Mouse (Mus musculus): ENCODE results near the gene Rsad2.
"Not testable (repeated sequence)": the region's sequence is repeated elsewhere in the genome, so short reads cannot be mapped to it uniquely, and the experiment has no call there.

Rsad2 gene

GRCm38 (mm10) chr12:26444511-26444910 lies 11.7 kb downstream of the Rsad2 start:
- DNase-seq: no peak

- DNase-seq: no peak
Observed at GRCm38 (mm10) chr12:26444054-26444453, 12.2 kb downstream of the Rsad2 start.

GRCm38 (mm10) chr12:26439366-26439765 lies 16.9 kb downstream of the Rsad2 start:
- no peak for DNase-seq

- no peak for DNase-seq
Observed at GRCm38 (mm10) chr12:26437950-26438349, 18.3 kb downstream of the Rsad2 start.

GRCm38 (mm10) chr12:26436334-26436733 lies 19.9 kb downstream of the Rsad2 start:
- no peak for DNase-seq

GRCm38 (mm10) chr12:26428771-26429170 lies 27.5 kb downstream of the Rsad2 start:
- not testable (repeated sequence) for DNase-seq

- DNase-seq: no peak
Observed at GRCm38 (mm10) chr12:26424841-26425240, 31.4 kb downstream of the Rsad2 start.

- no peak for DNase-seq
Observed at GRCm38 (mm10) chr12:26418322-26418721, 37.9 kb downstream of the Rsad2 start.

GRCm38 (mm10) chr12:26416636-26417295 lies 39.5 kb downstream of the Rsad2 start:
- DNase-seq: no peak

- peak; percentile 69 for DNase-seq
Observed at GRCm38 (mm10) chr12:26415104-26415771, 41.0 kb downstream of the Rsad2 start, which contains the start of gene Rnf144a. TSS of gene Rnf144a (minus strand) at chr12:26415254.

- peak; percentile 23 to 27 for DNase-seq
Observed at GRCm38 (mm10) chr12:26414451-26415103, 41.7 kb downstream of the Rsad2 start.

- DNase-seq: no peak
Observed at GRCm38 (mm10) chr12:26413961-26414411, 42.3 kb downstream of the Rsad2 start.

- no peak for DNase-seq
Observed at GRCm38 (mm10) chr12:26412802-26413201, 43.5 kb downstream of the Rsad2 start.

- no peak for DNase-seq
Observed at GRCm38 (mm10) chr12:26411841-26412450, 44.3 kb downstream of the Rsad2 start.

- DNase-seq: no peak
Observed at GRCm38 (mm10) chr12:26410443-26410842, 45.8 kb downstream of the Rsad2 start.

GRCm38 (mm10) chr12:26408707-26409106 lies 47.5 kb downstream of the Rsad2 start:
- no peak for DNase-seq

GRCm38 (mm10) chr12:26404781-26405702 lies 51.2 kb downstream of the Rsad2 start:
- DNase-seq: no peak

- no peak for DNase-seq
Observed at GRCm38 (mm10) chr12:26403372-26404125, 52.7 kb downstream of the Rsad2 start.

GRCm38 (mm10) chr12:26401696-26402470 lies 54.4 kb downstream of the Rsad2 start:
- no peak for DNase-seq

GRCm38 (mm10) chr12:26401254-26401653 lies 55.0 kb downstream of the Rsad2 start:
- DNase-seq: no peak

- no peak for DNase-seq
Observed at GRCm38 (mm10) chr12:26400762-26401161, 55.5 kb downstream of the Rsad2 start.

All from thymus, adult 18-20 months (tissue).